Comparison of ENCODE assay signal across 15 mouse cellular contexts in genomic region chr5:28211651-28212310, GRCm38 (mm10). TPM values are rescaled to one million over a fixed set of nuclear protein-coding genes. Genes with fewer than 3 reads are reported as not detected.
DNase-seq lines count a peak whose midpoint lies in the region; ATAC-seq and TF ChIP-seq lines count a peak whose summit lies in the region.
"Had no signal": no experiment of that assay in that cellular context is flagged by ENCODE, and none has a peak within 500 bp of the region (broad histone marks: within the 10 kb centered on the region; RNA-seq: fewer than 3 reads in every experiment).

No protein-coding gene starts in this region.

- H3K9me3 ChIP-seq in intestine, embryonic 14.5 days (ENCODE audit: control insufficient read depth, low read length): no peaks in the 10 kb centered on the region
- H3K9me3 ChIP-seq in intestine, postnatal 0 days (ENCODE audit: control insufficient read depth): no peaks in the 10 kb centered on the region
- no peaks in the 10 kb centered on the region for H3K9me3 ChIP-seq in embryonic facial prominence, embryonic 11.5 days (replicated peaks; ENCODE audit: control insufficient read depth, low read length)
- H3K9me3 ChIP-seq in hindbrain, embryonic 16.5 days (ENCODE audit: control insufficient read depth, low read length): no peaks in the 10 kb centered on the region
- H3K9me3 ChIP-seq: heart, embryonic 13.5 days had no signal

- no peak overlapping the region for H3K4me3 ChIP-seq in intestine, embryonic 14.5 days (ENCODE audit: low read depth, low read length)
- H3K4me3 ChIP-seq in intestine, postnatal 0 days (ENCODE audit: low read depth, low read length): no peak overlapping the region
- no peak overlapping the region for H3K4me3 ChIP-seq in embryonic facial prominence, embryonic 11.5 days (ENCODE audit: low read depth, low read length)
- no peak overlapping the region for H3K4me3 ChIP-seq in hindbrain, embryonic 16.5 days (ENCODE audit: low read length)
- H3K4me3 ChIP-seq: heart, embryonic 13.5 days had no signal

- H3K4me1 ChIP-seq in intestine, embryonic 14.5 days (replicated peaks; ENCODE audit: control insufficient read depth, insufficient read depth, low read length): no peaks in the 10 kb centered on the region; the same call in 1 of the 2 replicates
- no peaks in the 10 kb centered on the region for H3K4me1 ChIP-seq in intestine, postnatal 0 days (replicated peaks; ENCODE audit: control insufficient read depth, insufficient read depth, low read length)
- no peaks in the 10 kb centered on the region for H3K4me1 ChIP-seq in embryonic facial prominence, embryonic 11.5 days (ENCODE audit: control insufficient read depth, insufficient read depth, low read length)
- peaks cover 9% of the 10 kb centered on the region for H3K4me1 ChIP-seq in hindbrain, embryonic 16.5 days (ENCODE audit: control insufficient read depth, insufficient read depth, low read depth, low read length)

- H3K36me3 ChIP-seq in intestine, embryonic 14.5 days (ENCODE audit: control insufficient read depth, insufficient read depth, low read length): no peaks in the 10 kb centered on the region
- no peaks in the 10 kb centered on the region for H3K36me3 ChIP-seq in intestine, postnatal 0 days (ENCODE audit: control insufficient read depth, insufficient read depth)
- no peaks in the 10 kb centered on the region for H3K36me3 ChIP-seq in embryonic facial prominence, embryonic 11.5 days (replicated peaks; ENCODE audit: control insufficient read depth, insufficient read depth, low read depth, low read length)
- H3K36me3 ChIP-seq in hindbrain, embryonic 16.5 days (ENCODE audit: control insufficient read depth, insufficient read depth, low read length): no peaks in the 10 kb centered on the region
- H3K36me3 ChIP-seq: heart, embryonic 13.5 days had no signal

- H3K4me2 ChIP-seq in intestine, embryonic 14.5 days (ENCODE audit: low read length): no peak overlapping the region
- H3K4me2 ChIP-seq in intestine, postnatal 0 days (replicated peaks; ENCODE audit: low read depth): no peak overlapping the region
- no peak overlapping the region for H3K4me2 ChIP-seq in embryonic facial prominence, embryonic 11.5 days (ENCODE audit: low read depth, low read length)
- peak overlapping the region; percentile 79; the same call in 1 of the 2 replicates for H3K4me2 ChIP-seq in hindbrain, embryonic 16.5 days (ENCODE audit: low read length)
- H3K4me2 ChIP-seq: heart, embryonic 13.5 days had no signal

- DNase-seq in intestine, embryonic 14.5 days (ENCODE audit: low spot score): peak; percentile 51
- peak; percentile 32 for DNase-seq in embryonic facial prominence, embryonic 11.5 days (ENCODE audit: low spot score)
- DNase-seq in retina, embryonic 14.5 days (ENCODE audit: low spot score): peak; percentile 52
- DNase-seq in gastrocnemius, postnatal 4 days (ENCODE audit: low spot score in 2 of 2): no peak
- no peak for DNase-seq in ovary, postnatal 10 days (ENCODE audit: low spot score)
- DNase-seq in kidney, adult 8-10 months: no peak
- DNase-seq: adrenal gland, postnatal 25 days; B cell, adult 2 months; kidney, adult 2 months; layer of hippocampus, adult 9-11 months had no signal

- H3K27ac ChIP-seq in intestine, embryonic 14.5 days (ENCODE audit: low read depth): no peak overlapping the region
- H3K27ac ChIP-seq in intestine, postnatal 0 days (ENCODE audit: low read depth, low read length): no peak overlapping the region
- H3K27ac ChIP-seq in embryonic facial prominence, embryonic 11.5 days (replicated peaks; ENCODE audit: low read depth, low read length): no peak overlapping the region
- H3K27ac ChIP-seq in hindbrain, embryonic 16.5 days (ENCODE audit: low read depth, low read length): no peak overlapping the region
- H3K27ac ChIP-seq: heart, embryonic 13.5 days had no signal

- ATAC-seq in intestine, embryonic 14.5 days (replicated peaks; ENCODE audit: low FRiP score, low TSS enrichment, low read depth): no peak
- ATAC-seq in intestine, postnatal 0 days: no peak
- ATAC-seq in embryonic facial prominence, embryonic 11.5 days (replicated peaks; ENCODE audit: insufficient number of reproducible peaks, low FRiP score, low TSS enrichment, low read depth): no peak
- ATAC-seq in hindbrain, embryonic 16.5 days: peak; percentile 53; the same call in 1 of the 2 replicates

- 3% methylated on average over 15 of the region's 15 CpGs for WGBS in intestine, embryonic 14.5 days
- WGBS in intestine, postnatal 0 days: 4% methylated on average over 15 of the region's 15 CpGs
- WGBS in embryonic facial prominence, embryonic 11.5 days: under 1% methylated on average over 15 of the region's 15 CpGs
- 5% methylated on average over 15 of the region's 15 CpGs for WGBS in hindbrain, embryonic 16.5 days

- no peak for TF ChIP-seq CTCF in intestine, postnatal 0 days (IDR thresholded peaks at IDR 0.05; ENCODE audit: low read depth)

- peaks cover 91% of the 10 kb centered on the region for H3K27me3 ChIP-seq in intestine, embryonic 14.5 days (replicated peaks; ENCODE audit: control insufficient read depth, insufficient read depth, low read length)
- peaks cover 64% of the 10 kb centered on the region for H3K27me3 ChIP-seq in intestine, postnatal 0 days (replicated peaks; ENCODE audit: control insufficient read depth, insufficient read depth, low read length)
- peaks cover 46% of the 10 kb centered on the region for H3K27me3 ChIP-seq in embryonic facial prominence, embryonic 11.5 days (ENCODE audit: control insufficient read depth, insufficient read depth, low read length)
- peaks cover 24% of the 10 kb centered on the region for H3K27me3 ChIP-seq in hindbrain, embryonic 16.5 days (replicated peaks; ENCODE audit: control insufficient read depth, insufficient read depth, low read length)

- no peak overlapping the region for H3K9ac ChIP-seq in intestine, embryonic 14.5 days (ENCODE audit: low read length)
- H3K9ac ChIP-seq in intestine, postnatal 0 days (ENCODE audit: low read depth, low read length): no peak overlapping the region
- no peak overlapping the region for H3K9ac ChIP-seq in embryonic facial prominence, embryonic 11.5 days (replicated peaks; ENCODE audit: low read length)
- H3K9ac ChIP-seq in hindbrain, embryonic 16.5 days (ENCODE audit: low read depth, low read length): no peak overlapping the region
- H3K9ac ChIP-seq: heart, embryonic 13.5 days had no signal

RNA-seq across cellular contexts. Expression of gene Cnpy1, which starts 33.8 kb away (rescaled TPM):
- 0.05 and 0.23 TPM in 2 replicates for polyA plus RNA-seq in intestine, embryonic 14.5 days (2014; fragmentation: Nextera tagmentation; extraction: Ambion mirVana)
- 1.0 and 1.2 TPM in 2 replicates for polyA plus RNA-seq in intestine, postnatal 0 days (2015; fragmentation: Nextera tagmentation; extraction: Ambion mirVana)
- 3.0 and 13.5 TPM in 2 replicates for polyA plus RNA-seq in embryonic facial prominence, embryonic 11.5 days (2014; fragmentation: Nextera tagmentation; extraction: Ambion mirVana)
- polyA plus RNA-seq in hindbrain, embryonic 16.5 days (2015; fragmentation: Nextera tagmentation; extraction: Ambion mirVana): 25.0 and 35.3 TPM in 2 replicates
- total RNA-seq in gastrocnemius, postnatal 4 days (2021): not detected
- total RNA-seq: adrenal gland, postnatal 25 days had no signal
- polyA plus RNA-seq: heart, embryonic 13.5 days had no signal

RNA-seq across cellular contexts. Expression of gene En2, which starts 46.3 kb away (rescaled TPM):
- polyA plus RNA-seq in intestine, embryonic 14.5 days (2014; fragmentation: Nextera tagmentation; extraction: Ambion mirVana): not detected in 2 replicates
- not detected in 2 replicates for polyA plus RNA-seq in intestine, postnatal 0 days (2015; fragmentation: Nextera tagmentation; extraction: Ambion mirVana)
- polyA plus RNA-seq in embryonic facial prominence, embryonic 11.5 days (2014; fragmentation: Nextera tagmentation; extraction: Ambion mirVana): 0.22 TPM in 1 of 2 replicates, not detected in the other
- 0.40 and 0.55 TPM in 2 replicates for polyA plus RNA-seq in hindbrain, embryonic 16.5 days (2015; fragmentation: Nextera tagmentation; extraction: Ambion mirVana)
- total RNA-seq in gastrocnemius, postnatal 4 days (2021): under 1 TPM in 1 of 2 experiments, not detected in 1; 0.18 TPM
- polyA plus RNA-seq: embryonic facial prominence, embryonic 14.5 days; heart, embryonic 13.5 days; lung, embryonic 16.5 days had no signal

Comparison
In these comparisons a context has a peak if more than half of its experiments do, and no peak if none do; other contexts are left out.
1. DNase-seq: peak in intestine, embryonic 14.5 days (single experiment), embryonic facial prominence, embryonic 11.5 days (single experiment) and retina, embryonic 14.5 days (single experiment); none in gastrocnemius, postnatal 4 days (0 of 2), ovary, postnatal 10 days (single experiment) and kidney, adult 8-10 months (0 of 2).